Mouse (Mus musculus) forebrain, embryonic 12.5 days (tissue): ENCODE data around the gene Il17rb. TPM values are rescaled to one million over a fixed set of nuclear protein-coding genes. Genes with fewer than 3 reads are reported as not detected.

Experiments
- ATAC-seq: fragments of 200-750 bp; cut with Nextera tagmentation; 2 replicates; pipeline ENCODE4 v1.8.0; 2017; ENCODE audit warnings: moderate TSS enrichment; ENCODE audit not compliant: low FRiP score
- H3K27ac ChIP-seq: fragments of 300-500 bp; sonication (generic); 2 replicates; pipeline ENCODE4 v1.5.1; 2016; ENCODE audit warnings: mild to moderate bottlenecking
- H3K27me3 ChIP-seq: fragments of 300-500 bp; sonication (generic); 2 replicates; pipeline ENCODE4 v1.6.1; 2016; ENCODE audit warnings: mild to moderate bottlenecking
- H3K36me3 ChIP-seq: fragments of 300-500 bp; sonication (generic); replicated peaks from 2 replicates; pipeline ENCODE4 v1.6.1; 2016; ENCODE audit warnings: mild to moderate bottlenecking
- H3K4me1 ChIP-seq: fragments of 300-500 bp; sonication (generic); 2 replicates; pipeline ENCODE4 v1.6.1; 2016
- H3K4me2 ChIP-seq: fragments of 300-500 bp; sonication (generic); 2 replicates; pipeline ENCODE4 v1.6.1; 2016; ENCODE audit warnings: mild to moderate bottlenecking, moderate library complexity
- H3K4me3 ChIP-seq: fragments of 300-500 bp; sonication (generic); replicated peaks from 2 replicates; pipeline ENCODE4 v1.5.1; 2016; ENCODE audit warnings: mild to moderate bottlenecking
- H3K9ac ChIP-seq: fragments of 300-500 bp; sonication (generic); 2 replicates; pipeline ENCODE4 v1.6.1; 2016; ENCODE audit warnings: mild to moderate bottlenecking
- H3K9me3 ChIP-seq: fragments of 300-500 bp; sonication (generic); 2 replicates; pipeline ENCODE4 v1.6.1; 2016
- WGBS: fragments of 180-500 bp; shearing (Covaris S2); methylation state at CpG from one replicate; pipeline ENCODE4 v1.1.7; 2016; 5-methylcytosine and 5-hydroxymethylcytosine counted together
- polyA plus RNA-seq: library from polyadenylated mRNA; unstranded; fragments of >200 nt; fragmentation: Nextera tagmentation; extraction: Ambion mirVana; gene quantifications from 2 replicates; pipeline ENCODE4 v1.2.1, GENCODE M21; 2016

Il17rb gene
- polyA plus RNA-seq, 1 experiment from 2014 or later: 1.1 TPM

GRCm38 (mm10) chr14:30033405-30033804 lies 24.7 kb upstream of the Il17rb start:
- H3K9ac ChIP-seq: no peak overlapping the region
- H3K4me3 ChIP-seq: no peak overlapping the region
- WGBS: 78% methylated on average over 8 of the region's 8 CpGs
- no peak for ATAC-seq
- H3K27ac ChIP-seq: no peak overlapping the region
- H3K27me3 ChIP-seq: no peaks in the 10 kb centered on the region
- no peak overlapping the region for H3K4me2 ChIP-seq
- no peaks in the 10 kb centered on the region for H3K36me3 ChIP-seq
- no peaks in the 10 kb centered on the region for H3K4me1 ChIP-seq
- no peaks in the 10 kb centered on the region for H3K9me3 ChIP-seq

DNA sequence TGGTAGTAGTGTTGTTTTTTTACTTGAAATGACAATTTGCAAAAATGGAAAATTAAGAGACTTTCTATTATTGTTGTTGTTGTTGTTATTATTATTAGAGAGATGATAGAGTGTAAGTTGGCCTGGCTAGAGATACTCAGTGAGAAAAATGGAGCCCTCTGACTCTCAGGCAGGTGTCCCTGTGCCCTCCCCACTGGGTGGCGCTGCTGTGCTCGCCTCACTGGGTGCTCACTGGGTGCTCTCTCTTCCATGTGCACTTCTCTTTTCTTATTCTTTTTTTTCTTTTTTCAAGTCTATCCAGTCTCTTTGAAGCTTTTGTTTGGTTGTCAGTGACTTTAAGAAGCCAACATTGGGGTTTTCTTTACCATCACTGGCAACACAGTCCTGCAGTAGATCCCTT lies 18.7 kb upstream of the Il17rb start:
- no peak for ATAC-seq
- no peaks in the 10 kb centered on the region for H3K36me3 ChIP-seq
- 60% methylated on average over 2 of the region's 2 CpGs for WGBS

DNA sequence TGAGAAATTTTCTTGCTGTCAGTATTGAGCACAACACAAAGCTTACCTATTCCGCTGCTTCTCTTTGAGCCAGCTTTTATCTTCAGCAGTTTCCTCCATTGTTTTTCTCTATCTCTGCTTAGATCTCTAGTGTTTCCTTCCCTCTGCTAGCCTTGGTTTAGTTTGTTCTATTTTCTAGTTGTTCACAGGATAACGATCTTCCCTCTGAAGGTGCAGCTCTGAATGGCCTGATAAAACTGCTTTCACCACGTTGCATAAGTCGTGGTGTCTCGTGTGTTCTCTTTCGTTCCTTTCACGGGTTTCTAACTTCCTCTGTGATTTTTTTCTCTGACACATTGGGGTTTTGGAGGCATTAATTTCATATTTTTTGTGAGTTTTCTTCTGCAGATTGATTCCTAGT lies 15.7 kb upstream of the Il17rb start:
- Histone ChIP-seq H3K4me2 (no peak overlapping the region), H3K9me3 (no peaks in the 10 kb centered on the region), H3K4me1 (no peaks in the 10 kb centered on the region; the same call in 1 of the 2 replicates), H3K27me3 (no peaks in the 10 kb centered on the region), H3K36me3 (no peaks in the 10 kb centered on the region), H3K9ac (no peak overlapping the region), H3K4me3 (no peak overlapping the region), H3K27ac (no peak overlapping the region)
- 54% methylated on average over 7 of the region's 7 CpGs for WGBS
- no peak for ATAC-seq

More for the DNA sequence above, 18.7 kb upstream of the Il17rb start:
- H3K9me3 ChIP-seq: no peaks in the 10 kb centered on the region
- no peak overlapping the region for H3K4me2 ChIP-seq
- no peak overlapping the region for H3K4me3 ChIP-seq
- no peaks in the 10 kb centered on the region for H3K27me3 ChIP-seq
- no peak overlapping the region for H3K9ac ChIP-seq
- H3K27ac ChIP-seq: no peak overlapping the region
- H3K4me1 ChIP-seq: no peaks in the 10 kb centered on the region

DNA sequence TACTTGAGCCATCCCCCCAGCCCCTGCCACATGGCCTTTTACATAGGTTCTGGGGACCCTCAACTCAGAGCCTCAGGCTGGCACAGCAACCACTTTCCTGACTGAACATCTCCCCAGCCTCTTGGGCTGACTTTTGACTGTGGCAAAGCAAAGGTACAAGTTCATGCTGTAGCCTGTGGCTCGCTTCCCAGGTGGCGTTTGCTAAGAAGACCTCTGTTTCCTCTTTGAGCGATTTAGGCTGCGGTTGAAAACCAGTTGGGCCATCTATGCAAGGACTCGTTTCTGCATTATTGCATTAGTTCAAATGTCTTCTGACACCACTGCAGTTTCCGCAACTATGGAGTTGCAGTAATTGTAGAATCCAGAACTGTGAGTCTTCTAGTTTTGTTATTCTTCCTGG lies 13.8 kb upstream of the Il17rb start:
- H3K4me2 ChIP-seq: no peak overlapping the region
- no peak overlapping the region for H3K9ac ChIP-seq
- H3K9me3 ChIP-seq: no peaks in the 10 kb centered on the region
- H3K27me3 ChIP-seq: no peaks in the 10 kb centered on the region
- ATAC-seq: no peak
- no peak overlapping the region for H3K4me3 ChIP-seq
- H3K4me1 ChIP-seq: no peaks in the 10 kb centered on the region; the same call in 1 of the 2 replicates
- H3K27ac ChIP-seq: no peak overlapping the region
- H3K36me3 ChIP-seq: no peaks in the 10 kb centered on the region
- WGBS: 94% methylated on average over 6 of the region's 6 CpGs

GRCm38 (mm10) chr14:30019792-30020575 lies 11.3 kb upstream of the Il17rb start:
- Histone ChIP-seq H3K4me2 (no peak overlapping the region), H3K9me3 (no peaks in the 10 kb centered on the region), H3K27me3 (no peaks in the 10 kb centered on the region), H3K9ac (no peak overlapping the region), H3K4me1 (no peaks in the 10 kb centered on the region; the same call in 1 of the 2 replicates), H3K4me3 (no peak overlapping the region), H3K36me3 (no peaks in the 10 kb centered on the region), H3K27ac (no peak overlapping the region)
- no peak for ATAC-seq
- 43% methylated on average over 9 of the region's 9 CpGs for WGBS

- H3K36me3 ChIP-seq: no peaks in the 10 kb centered on the region
- no peak overlapping the region for H3K4me3 ChIP-seq
- H3K27me3 ChIP-seq: no peaks in the 10 kb centered on the region
- no peaks in the 10 kb centered on the region for H3K9me3 ChIP-seq
- H3K4me2 ChIP-seq: no peak overlapping the region
- WGBS: 93% methylated on average over 8 of the region's 8 CpGs
- ATAC-seq: no peak
- H3K27ac ChIP-seq: no peak overlapping the region
- no peak overlapping the region for H3K9ac ChIP-seq
- H3K4me1 ChIP-seq: no peaks in the 10 kb centered on the region; the same call in 1 of the 2 replicates
Measured at GRCm38 (mm10) chr14:30019375-30019774, 10.7 kb upstream of the Il17rb start.

- 92% methylated on average over 6 of the region's 6 CpGs for WGBS
- ATAC-seq: no peak
- no peaks in the 10 kb centered on the region for H3K27me3 ChIP-seq
- no peaks in the 10 kb centered on the region for H3K36me3 ChIP-seq
- no peak overlapping the region for H3K27ac ChIP-seq
- H3K4me2 ChIP-seq: no peak overlapping the region
- no peak overlapping the region for H3K4me3 ChIP-seq
- no peaks in the 10 kb centered on the region; the same call in 1 of the 2 replicates for H3K4me1 ChIP-seq
- no peak overlapping the region for H3K9ac ChIP-seq
- H3K9me3 ChIP-seq: no peaks in the 10 kb centered on the region
Measured at GRCm38 (mm10) chr14:30018846-30019245, 10.2 kb upstream of the Il17rb start.

- ATAC-seq: no peak
Measured at GRCm38 (mm10) chr14:30018463-30018801, 9.7 kb upstream of the Il17rb start.

GRCm38 (mm10) chr14:30017794-30018462 lies 9.2 kb upstream of the Il17rb start:
- 91% methylated on average over 8 of the region's 8 CpGs for WGBS

More at GRCm38 (mm10) chr14:30018463-30018801, 9.7 kb upstream of the Il17rb start:
- Histone ChIP-seq H3K4me2 (no peak overlapping the region), H3K36me3 (no peaks in the 10 kb centered on the region), H3K27me3 (no peaks in the 10 kb centered on the region), H3K4me1 (no peaks in the 10 kb centered on the region; the same call in 1 of the 2 replicates), H3K9me3 (no peaks in the 10 kb centered on the region), H3K4me3 (no peak overlapping the region), H3K27ac (no peak overlapping the region), H3K9ac (no peak overlapping the region)
- WGBS: 92% methylated on average over 4 of the region's 4 CpGs

DNA sequence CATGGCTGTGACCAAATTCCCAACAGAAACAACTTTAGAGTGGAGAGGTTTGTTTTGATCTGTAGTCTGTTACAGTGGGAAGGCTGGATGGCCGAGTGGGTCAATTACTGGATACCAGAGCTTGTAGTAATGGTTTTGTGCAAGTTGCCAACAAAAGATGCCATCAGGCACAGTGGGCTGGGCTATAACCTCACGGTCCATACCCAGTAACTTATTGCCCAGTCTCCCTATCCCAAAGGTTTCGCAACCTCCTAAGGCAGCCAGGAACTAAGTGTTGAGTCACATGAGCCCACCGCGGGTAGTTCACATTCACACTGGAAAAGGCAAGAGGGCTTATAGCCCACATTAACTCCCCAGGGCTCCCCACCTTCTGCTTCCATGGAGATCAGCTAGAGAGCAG lies 8.0 kb upstream of the Il17rb start:
- Histone ChIP-seq H3K4me2 (no peak overlapping the region), H3K4me3 (no peak overlapping the region), H3K27ac (no peak overlapping the region), H3K36me3 (no peaks in the 10 kb centered on the region), H3K27me3 (no peaks in the 10 kb centered on the region), H3K9ac (no peak overlapping the region), H3K4me1 (no peaks in the 10 kb centered on the region; the same call in 1 of the 2 replicates), H3K9me3 (no peaks in the 10 kb centered on the region)
- 90% methylated on average over 5 of the region's 5 CpGs for WGBS
- ATAC-seq: no peak

More at GRCm38 (mm10) chr14:30017794-30018462, 9.2 kb upstream of the Il17rb start:
- Histone ChIP-seq H3K4me2 (no peak overlapping the region), H3K27ac (no peak overlapping the region), H3K36me3 (no peaks in the 10 kb centered on the region), H3K9ac (no peak overlapping the region), H3K9me3 (no peaks in the 10 kb centered on the region), H3K4me1 (no peaks in the 10 kb centered on the region; the same call in 1 of the 2 replicates), H3K4me3 (no peak overlapping the region), H3K27me3 (no peaks in the 10 kb centered on the region)
- no peak for ATAC-seq

GRCm38 (mm10) chr14:30015008-30015407 lies 6.3 kb upstream of the Il17rb start:
- Histone ChIP-seq H3K4me2 (no peak overlapping the region), H3K9ac (no peak overlapping the region), H3K4me1 (no peaks in the 10 kb centered on the region), H3K4me3 (no peak overlapping the region), H3K36me3 (no peaks in the 10 kb centered on the region), H3K27me3 (peaks cover 8% of the 10 kb centered on the region; the same call in 1 of the 2 replicates), H3K27ac (no peak overlapping the region), H3K9me3 (no peaks in the 10 kb centered on the region)
- 35% methylated on average over 1 of the region's 1 CpGs for WGBS
- no peak for ATAC-seq

GRCm38 (mm10) chr14:30014487-30014886 lies 5.8 kb upstream of the Il17rb start:
- Histone ChIP-seq H3K4me3 (no peak overlapping the region), H3K4me2 (no peak overlapping the region), H3K9me3 (no peaks in the 10 kb centered on the region), H3K36me3 (no peaks in the 10 kb centered on the region), H3K27ac (no peak overlapping the region), H3K4me1 (no peaks in the 10 kb centered on the region), H3K9ac (no peak overlapping the region), H3K27me3 (peaks cover 13% of the 10 kb centered on the region)
- no peak for ATAC-seq
- WGBS: 32% methylated on average over 10 of the region's 10 CpGs
